Comparison of ENCODE assay signal across 11 mouse cellular contexts in the genomic region with DNA sequence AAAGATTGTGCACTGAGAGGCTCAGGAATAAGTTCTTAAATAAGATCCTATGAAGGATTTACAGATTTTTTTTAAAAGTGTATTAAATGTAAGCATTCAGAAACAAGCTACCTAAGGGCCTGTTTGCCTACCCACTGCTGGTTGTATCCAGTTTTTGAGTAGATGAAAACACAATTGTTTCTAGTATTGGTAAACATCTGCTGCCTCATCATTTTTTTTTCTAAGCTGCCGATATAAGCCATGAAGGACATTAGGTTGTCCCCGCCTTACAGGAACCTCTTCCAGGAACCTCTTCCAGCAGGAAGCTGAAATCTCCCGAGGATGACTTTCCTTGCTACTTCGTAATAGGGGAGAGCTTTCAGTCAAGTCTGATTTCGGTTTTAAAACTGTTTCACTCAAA. TPM values are rescaled to one million over a fixed set of nuclear protein-coding genes. Genes with fewer than 3 reads are reported as not detected.
A peak's percentile ranks its signal among the peaks of the same experiment; 100 is the strongest.
DNase-seq lines count a peak whose midpoint lies in the region; ATAC-seq and TF ChIP-seq lines count a peak whose summit lies in the region.
"Had no signal": no experiment of that assay in that cellular context is flagged by ENCODE, and none has a peak within 500 bp of the region (broad histone marks: within the 10 kb centered on the region; RNA-seq: fewer than 3 reads in every experiment).

No protein-coding gene starts in this region.

- no peaks in the 10 kb centered on the region for H3K27me3 ChIP-seq in heart, embryonic 13.5 days (replicated peaks)
- no peaks in the 10 kb centered on the region for H3K27me3 ChIP-seq in CH12.LX (replicated peaks)
- peaks cover 35% of the 10 kb centered on the region for H3K27me3 ChIP-seq in embryonic facial prominence, embryonic 14.5 days (replicated peaks; ENCODE audit: control insufficient read depth, insufficient read depth, low read length)
- H3K27me3 ChIP-seq in limb, embryonic 12.5 days, result peaks cover 57% of the 10 kb centered on the region

- peaks cover 73% of the 10 kb centered on the region for H3K4me1 ChIP-seq in heart, embryonic 13.5 days
- no peaks in the 10 kb centered on the region for H3K4me1 ChIP-seq in CH12.LX (ENCODE audit: control insufficient read depth in 1 of 2, insufficient read depth in 2 of 2)
- peaks cover 5% of the 10 kb centered on the region for H3K4me1 ChIP-seq in embryonic facial prominence, embryonic 14.5 days (ENCODE audit: control insufficient read depth, insufficient read depth, low read length)
- H3K4me1 ChIP-seq in limb, embryonic 12.5 days (replicated peaks), result peaks cover 16% of the 10 kb centered on the region

- H3K36me3 ChIP-seq in heart, embryonic 13.5 days, result peaks cover 34% of the 10 kb centered on the region
- H3K36me3 ChIP-seq in CH12.LX (replicated peaks in 1 of 2; ENCODE audit: control insufficient read depth in 1 of 2, insufficient read depth in 1 of 2, low read length in 1 of 2), result no peaks in the 10 kb centered on the region
- H3K36me3 ChIP-seq in embryonic facial prominence, embryonic 14.5 days (ENCODE audit: control insufficient read depth, insufficient read depth, low read length), result peaks cover 20% of the 10 kb centered on the region
- H3K36me3 ChIP-seq in limb, embryonic 12.5 days, result no peaks in the 10 kb centered on the region
- H3K36me3 ChIP-seq: forebrain, embryonic 15.5 days had no signal

- TF ChIP-seq CTCF in CH12.LX (conservative IDR thresholded peaks at IDR 0.05 in 1 of 2, IDR thresholded peaks at IDR 0.05 in 1 of 2; ENCODE audit: low read depth in 2 of 2, low read length in 2 of 2), result no peak

- no peaks in the 10 kb centered on the region for H3K79me2 ChIP-seq in CH12.LX (replicated peaks; ENCODE audit: control insufficient read depth, extremely low read depth, insufficient read depth, poor library complexity, severe bottlenecking)

- peak overlapping the region; percentile 70 for H3K4me2 ChIP-seq in heart, embryonic 13.5 days
- no peak overlapping the region for H3K4me2 ChIP-seq in CH12.LX (ENCODE audit: insufficient read depth, low read depth, poor library complexity, severe bottlenecking)
- peak overlapping the region; percentile 90; the same call in 1 of the 2 replicates for H3K4me2 ChIP-seq in embryonic facial prominence, embryonic 14.5 days (ENCODE audit: low read depth, low read length)
- 0 out of 2 replicates have a peak overlapping the region, but pooled peaks have one; percentile 51 for H3K4me2 ChIP-seq in limb, embryonic 12.5 days

- no peak for ATAC-seq in heart, embryonic 13.5 days (ENCODE audit: extremely low read depth, insufficient number of reproducible peaks, low FRiP score, low TSS enrichment)
- ATAC-seq in embryonic facial prominence, embryonic 14.5 days (ENCODE audit: low read depth), result no peak
- ATAC-seq in limb, embryonic 12.5 days (ENCODE audit: insufficient number of reproducible peaks, insufficient read depth, low FRiP score, low TSS enrichment, low read depth), result no peak
- ATAC-seq: CD4-positive, CD25-positive, alpha-beta regulatory T cell, adult 4 months; inflammation-experienced regulatory T-cells, adult 6 months had no signal

- no peak for DNase-seq in heart, adult 11 months
- DNase-seq in CH12.LX (ENCODE audit: extremely low read depth) (no peak), MN1 (ENCODE audit: low spot score) (no peak)
- no peak for DNase-seq in embryonic facial prominence, embryonic 14.5 days (ENCODE audit: low spot score)
- no peak for DNase-seq in adrenal gland, postnatal 36 days
- no peak for DNase-seq in cerebellum, postnatal 14 days

- TF ChIP-seq POLR2A in CH12.LX (IDR thresholded peaks at IDR 0.05; ENCODE audit: low read depth, low read length), result no peak

- H3K4me3 ChIP-seq in heart, embryonic 13.5 days, result peak overlapping the region; percentile 84
- no peak overlapping the region for H3K4me3 ChIP-seq in CH12.LX (replicated peaks in 1 of 3; ENCODE audit: low read depth in 2 of 3, low read length in 2 of 3, poor library complexity in 1 of 3)
- peak overlapping the region; percentile 23 for H3K4me3 ChIP-seq in embryonic facial prominence, embryonic 14.5 days (ENCODE audit: low read depth, low read length)
- H3K4me3 ChIP-seq in limb, embryonic 12.5 days (replicated peaks), result no peak overlapping the region

- no peak for TF ChIP-seq EP300 in CH12.LX (IDR thresholded peaks at IDR 0.05; ENCODE audit: low read length)

- dilution Hi-C loops in CH12.LX (cut with MboI; ENCODE audit: extremely low pct_ligation_motif_present, extremely low pct_unique_long_range_greater_than_20kb, low sequenced_read_pairs), result no loop called here

- in situ Hi-C loops in CH12.LX (cut with MboI; ENCODE audit: low pct_ligation_motif_present, low pct_unique_long_range_greater_than_20kb, low sequenced_read_pairs), result no loop called here

- H3K9me3 ChIP-seq in heart, embryonic 13.5 days, result no peaks in the 10 kb centered on the region
- H3K9me3 ChIP-seq in CH12.LX (replicated peaks; ENCODE audit: low read length), result no peaks in the 10 kb centered on the region
- no peaks in the 10 kb centered on the region for H3K9me3 ChIP-seq in embryonic facial prominence, embryonic 14.5 days (ENCODE audit: control insufficient read depth, low read length)
- H3K9me3 ChIP-seq in limb, embryonic 12.5 days, result no peaks in the 10 kb centered on the region
- H3K9me3 ChIP-seq: forebrain, embryonic 15.5 days had no signal

- peak overlapping the region; percentile 92 for H3K27ac ChIP-seq in heart, embryonic 13.5 days (replicated peaks)
- H3K27ac ChIP-seq in CH12.LX (ENCODE audit: insufficient read depth, low read depth), result no peak overlapping the region
- peak overlapping the region; percentile 67 for H3K27ac ChIP-seq in embryonic facial prominence, embryonic 14.5 days (replicated peaks; ENCODE audit: low read depth, low read length)
- no peak overlapping the region for H3K27ac ChIP-seq in limb, embryonic 12.5 days
- H3K27ac ChIP-seq: forebrain, embryonic 15.5 days had no signal

- WGBS in heart, embryonic 13.5 days, result 43% methylated on average over 5 of the region's 5 CpGs
- 52% methylated on average over 5 of the region's 5 CpGs for WGBS in embryonic facial prominence, embryonic 14.5 days
- WGBS in limb, embryonic 12.5 days, result 48% methylated on average over 5 of the region's 5 CpGs

- TF ChIP-seq RAD21 in CH12.LX (IDR thresholded peaks at IDR 0.05; ENCODE audit: low read depth, low read length), result no peak

- H3K9ac ChIP-seq in heart, embryonic 13.5 days, result peak overlapping the region; percentile 86
- no peak overlapping the region for H3K9ac ChIP-seq in CH12.LX (ENCODE audit: insufficient read depth, low read depth)
- H3K9ac ChIP-seq in embryonic facial prominence, embryonic 14.5 days (ENCODE audit: low read depth, low read length), result peak overlapping the region; percentile 68
- no peak overlapping the region for H3K9ac ChIP-seq in limb, embryonic 12.5 days (replicated peaks)

TF ChIP-seq in CH12.LX, 34 proteins besides CTCF, POLR2A, EP300 and RAD21:
- no peak for TF ChIP-seq GABPA (IDR thresholded peaks at IDR 0.05; ENCODE audit: insufficient replicate concordance, low read depth, low read length)
- TF ChIP-seq BHLHE40 (IDR thresholded peaks at IDR 0.05; ENCODE audit: low read depth, low read length), result no peak
- TF ChIP-seq MAX (IDR thresholded peaks at IDR 0.05; ENCODE audit: low read length), result no peak
- no peak for TF ChIP-seq MEF2A (IDR thresholded peaks at IDR 0.05; ENCODE audit: borderline replicate concordance, low read depth, low read length)
- TF ChIP-seq CHD2 (IDR thresholded peaks at IDR 0.05; ENCODE audit: low read length), result no peak
- TF ChIP-seq MAFK (IDR thresholded peaks at IDR 0.05; ENCODE audit: insufficient replicate concordance, low read length), result peak; percentile 56; the same call in 1 of the 2 replicates
TF ChIP-seq in CH12.LX: peak in this region for 1.

RNA-seq across cellular contexts. Expression of a gene that starts 11.7 kb away (rescaled TPM):
- 65.4 and 68.5 TPM in 2 replicates for polyA plus RNA-seq in heart, embryonic 13.5 days (2015; fragmentation: Nextera tagmentation; extraction: Ambion mirVana)
- total RNA-seq in CH12.LX (2012; rRNA removed) (1.9 and 3.6 TPM in 2 replicates), CH12.LX (2014; rRNA removed) (0.19 and 0.47 TPM in 2 replicates)
- polyA plus RNA-seq in CH12.LX (2012; ENCODE audit: insufficient read length, low read depth), result 0.64 and 0.81 TPM in 2 replicates
- polyA plus RNA-seq in embryonic facial prominence, embryonic 14.5 days (2014; fragmentation: Nextera tagmentation; extraction: Ambion mirVana), result 46.3 and 51.5 TPM in 2 replicates
- 32.4 and 35.1 TPM in 2 replicates for polyA plus RNA-seq in limb, embryonic 12.5 days (2016; fragmentation: Nextera tagmentation; extraction: Ambion mirVana)
- 10 to 100 TPM; 56.0 to 57.4 TPM for total RNA-seq in adrenal gland, postnatal 36 days (2021)

Comparison
In these comparisons a context has a peak if more than half of its experiments do, and no peak if none do; other contexts are left out.
1. H3K27ac ChIP-seq: peak in heart, embryonic 13.5 days (single experiment) and embryonic facial prominence, embryonic 14.5 days (single experiment); none in CH12.LX (single experiment) and limb, embryonic 12.5 days (single experiment).
2. H3K4me3 ChIP-seq: peak in heart, embryonic 13.5 days (single experiment) and embryonic facial prominence, embryonic 14.5 days (single experiment); none in CH12.LX (0 of 3) and limb, embryonic 12.5 days (single experiment).
3. H3K9ac ChIP-seq: peak in heart, embryonic 13.5 days (single experiment) and embryonic facial prominence, embryonic 14.5 days (single experiment); none in CH12.LX (single experiment) and limb, embryonic 12.5 days (single experiment).
4. RNA of a gene that starts 11.7 kb away (polyA plus RNA-seq): 65.4 to 68.5 TPM in heart, embryonic 13.5 days, 46.3 to 51.5 TPM in embryonic facial prominence, embryonic 14.5 days and 32.4 to 35.1 TPM in limb, embryonic 12.5 days; 0.64 to 0.81 TPM in CH12.LX; every median in the first group is over 10 times any median in the second.